Mouse (Mus musculus) lung, postnatal 36 days (tissue): Measurements from ENCODE around the gene 4930402F06Rik.

Source experiments
- DNase-seq: peaks from one replicate; pipeline ENCODE4 v3.0.0; 2022; ENCODE audit warnings: mixed read lengths

4930402F06Rik gene

DNA sequence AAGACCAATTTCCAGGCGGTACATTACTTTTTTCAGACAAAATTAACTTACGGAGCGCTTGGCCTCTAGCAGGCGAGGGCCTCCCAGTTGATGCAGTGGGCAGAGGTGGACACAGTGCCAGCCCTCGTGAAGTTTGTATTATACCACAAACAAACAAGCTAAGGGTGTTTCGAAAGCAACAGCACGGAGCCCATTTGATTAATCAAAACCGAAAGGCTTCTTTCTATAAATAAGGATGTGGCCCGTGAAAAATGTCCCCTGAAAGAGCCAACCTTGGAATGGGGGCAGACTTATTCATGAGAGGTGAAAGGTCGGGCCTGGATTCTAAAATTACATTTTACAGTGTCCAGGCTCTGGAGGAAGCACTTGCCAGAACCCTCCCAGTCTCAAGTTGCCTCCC is 59.6 kb downstream of the 4930402F06Rik start:
- DNase-seq = peak; percentile 78

DNA sequence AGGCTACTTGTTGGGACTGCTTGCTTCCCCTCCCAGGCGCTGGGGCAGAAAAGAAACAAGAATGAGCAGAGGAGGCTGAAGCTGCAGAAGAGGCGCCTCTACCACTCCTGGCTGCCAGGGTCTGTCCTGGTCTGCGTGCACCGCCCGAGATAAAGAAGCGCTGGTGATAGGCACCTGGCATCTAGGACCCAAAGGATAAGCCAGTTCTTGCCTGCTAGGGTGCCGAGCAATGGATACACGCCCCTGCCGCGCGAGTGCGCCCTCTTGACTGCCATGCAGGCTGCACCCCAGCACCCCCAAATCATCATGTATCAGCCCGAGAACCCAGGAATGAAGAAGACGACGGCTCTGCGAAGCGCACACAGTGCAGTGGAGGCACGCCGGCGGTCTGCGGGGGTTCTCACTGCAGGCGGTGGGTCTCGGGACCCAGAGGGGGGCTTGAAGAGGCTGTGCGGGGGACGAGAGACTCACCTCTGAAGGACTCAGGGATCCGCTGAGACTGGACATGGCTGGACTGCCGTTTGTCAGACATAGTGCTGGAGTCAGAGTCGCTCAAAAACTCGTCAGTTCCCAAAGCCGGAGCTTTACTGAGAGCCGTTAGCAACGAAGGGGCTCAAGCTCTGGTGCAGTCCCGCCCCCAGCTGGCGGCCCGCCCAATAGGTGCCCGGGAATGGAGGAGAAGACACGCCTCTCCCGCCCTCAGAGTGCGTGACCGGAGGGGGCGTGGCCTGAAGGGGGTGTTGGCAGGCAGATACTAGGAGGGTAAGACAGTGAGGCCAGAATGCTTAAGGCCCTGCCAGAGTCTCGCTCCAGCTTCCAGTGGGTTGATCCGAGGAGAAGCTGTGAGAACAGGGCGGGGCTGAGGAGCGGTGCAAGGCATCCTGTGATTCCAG is 60.3 kb downstream of the 4930402F06Rik start, which contains the start of gene Stom:
Gene Stom, minus strand, starts transcription at position 589 of the 893 bp plus-strand sequence.
- DNase-seq = peak; percentile 100

DNA sequence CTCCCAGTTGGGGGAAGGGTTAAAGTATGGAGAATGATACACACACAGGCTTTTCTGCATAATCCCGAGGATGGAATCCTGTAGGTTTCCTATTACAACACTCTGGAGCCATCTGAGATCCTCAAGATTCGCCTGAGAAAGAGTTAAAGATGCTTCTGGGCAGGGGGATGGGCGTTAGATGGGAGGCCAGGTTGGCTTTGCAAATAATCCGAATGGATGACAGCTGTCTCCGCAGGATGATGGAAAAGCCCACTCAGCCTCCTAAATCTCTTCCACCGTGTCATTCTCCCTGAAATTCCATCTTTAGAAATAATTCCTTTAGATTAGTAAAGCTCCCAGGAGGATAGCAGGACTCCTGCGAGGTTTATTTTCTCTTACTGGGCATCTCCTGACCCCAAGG is 61.4 kb downstream of the 4930402F06Rik start:
- DNase-seq = no peak

DNA sequence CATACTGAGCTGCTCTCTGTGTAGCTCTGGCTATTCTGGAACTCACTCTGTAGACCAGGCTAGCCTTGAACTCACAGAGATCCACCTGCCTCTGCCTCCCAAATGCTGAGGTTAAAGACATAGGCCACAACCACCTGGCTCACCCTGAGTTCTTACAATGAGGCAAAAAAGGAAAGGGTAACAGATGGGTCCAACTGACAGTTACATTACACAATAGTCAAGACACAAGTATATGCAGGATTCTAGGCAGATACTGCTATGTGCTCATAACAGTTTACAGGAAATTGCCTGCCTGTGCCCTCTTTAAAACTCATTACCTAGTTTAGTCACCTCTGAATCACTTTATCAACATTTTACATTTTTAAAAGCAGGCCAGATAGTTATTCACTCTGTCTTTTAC is 63.3 kb downstream of the 4930402F06Rik start:
- DNase-seq = no peak

DNA sequence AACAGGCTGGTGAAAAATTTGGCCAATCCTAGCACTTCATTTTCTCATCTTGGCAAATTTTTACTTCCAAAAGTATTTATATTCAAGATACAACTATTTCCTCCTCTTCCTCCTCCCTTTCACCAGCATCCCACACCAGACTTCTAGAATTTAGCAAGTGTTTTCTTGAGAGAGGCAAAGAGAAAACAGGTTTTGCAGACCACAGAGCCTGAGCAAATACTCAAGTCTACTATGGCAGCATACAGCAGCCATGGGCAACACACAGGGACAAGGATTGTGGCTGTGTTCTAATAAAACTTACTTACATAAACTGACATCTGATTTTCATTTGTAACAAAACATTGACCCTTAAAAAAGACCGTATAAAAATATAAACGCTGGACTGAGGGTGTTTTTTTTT is 65.8 kb downstream of the 4930402F06Rik start:
- peak; percentile 51 for DNase-seq

DNA sequence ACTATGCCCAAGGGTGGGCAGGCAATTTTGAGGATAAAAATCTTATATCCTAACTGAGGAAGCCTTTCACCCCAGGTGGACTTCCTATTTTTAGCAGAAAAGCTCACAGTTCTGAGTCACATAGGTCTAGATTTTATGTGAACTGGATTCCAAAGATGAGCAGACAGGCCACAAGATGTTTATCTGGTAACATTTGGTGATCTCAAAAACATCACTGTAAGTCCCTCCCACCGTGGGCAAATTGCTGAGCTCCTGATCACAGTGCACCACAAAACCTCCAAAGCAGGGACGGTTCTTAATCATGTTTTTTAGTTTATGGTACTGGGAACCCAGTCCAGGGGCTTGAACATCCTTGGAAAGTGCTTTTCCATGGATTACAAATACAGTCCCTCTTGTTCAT is 67.9 kb downstream of the 4930402F06Rik start:
- no peak for DNase-seq

DNA sequence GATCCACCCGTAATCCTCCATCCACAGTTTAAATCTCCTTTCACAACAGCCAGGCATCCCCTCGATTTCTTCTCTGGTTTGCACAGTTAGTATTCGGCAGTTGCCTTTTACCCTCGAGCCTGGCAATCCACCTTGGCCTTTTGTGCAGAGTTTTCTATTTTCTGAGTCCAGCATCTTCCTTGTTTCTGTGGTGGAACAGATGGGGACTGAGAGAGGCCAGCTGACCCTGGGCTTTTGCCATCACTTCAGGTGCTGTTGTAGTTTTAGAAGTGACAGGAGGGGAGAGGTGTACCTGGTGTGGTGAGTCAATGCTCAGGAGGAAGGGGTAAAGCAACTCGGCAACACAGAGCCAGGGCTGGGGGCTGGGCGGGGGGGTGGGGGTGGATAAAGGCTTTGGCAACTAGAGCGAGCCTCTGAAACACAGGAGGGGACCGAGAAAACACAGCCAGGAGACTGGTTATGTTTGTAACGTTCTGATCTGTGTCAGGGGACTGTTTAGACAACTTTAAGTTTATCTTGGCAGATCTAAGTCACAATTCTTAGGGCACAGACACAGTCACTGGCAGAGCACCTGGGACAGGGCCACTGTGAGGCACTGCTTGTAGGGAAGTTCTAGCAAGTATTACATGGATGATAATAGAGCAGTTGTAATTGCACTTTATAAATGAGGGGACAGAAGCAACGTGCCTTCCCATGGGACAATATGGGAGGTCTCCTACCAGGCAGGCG is 68.7 kb downstream of the 4930402F06Rik start:
- no peak for DNase-seq

DNA sequence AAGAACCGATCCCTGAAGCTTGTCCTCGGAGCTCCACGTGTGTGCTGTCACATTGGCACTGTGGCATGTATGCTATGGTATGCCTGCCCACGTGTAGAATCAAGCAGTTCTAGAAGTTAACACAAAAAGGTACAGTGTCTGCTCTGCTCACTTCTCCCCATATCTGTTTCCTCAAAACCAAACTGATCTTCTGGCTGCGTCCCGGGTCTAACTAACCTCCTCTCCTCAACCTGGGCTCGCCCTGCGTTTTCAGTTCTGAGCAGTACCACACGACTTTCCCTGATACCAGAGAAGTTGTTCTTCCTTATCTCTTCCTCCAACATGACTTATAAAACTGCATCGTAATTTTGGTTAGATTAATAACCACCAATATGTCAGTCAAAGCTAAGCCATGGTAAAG is 69.4 kb downstream of the 4930402F06Rik start:
- no peak for DNase-seq

DNA sequence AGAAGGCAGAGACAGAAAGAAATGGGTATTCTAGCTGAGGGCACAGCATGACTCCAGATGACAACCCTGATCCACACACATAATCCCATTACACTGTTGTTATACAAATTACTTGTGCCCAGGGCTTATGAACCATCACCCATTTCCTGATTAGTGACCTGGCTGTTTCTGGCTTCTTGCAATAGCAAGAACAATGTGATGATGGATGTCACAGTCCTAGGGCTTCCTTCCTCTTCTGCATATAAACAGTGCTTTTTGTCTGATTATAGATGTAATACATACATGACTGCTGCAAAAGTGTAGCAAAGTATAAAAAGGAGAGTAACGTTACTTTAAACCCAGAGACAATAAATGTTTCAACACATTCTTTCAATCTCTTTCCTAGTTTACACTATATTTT is 70.0 kb downstream of the 4930402F06Rik start:
- DNase-seq = peak; percentile 42

DNA sequence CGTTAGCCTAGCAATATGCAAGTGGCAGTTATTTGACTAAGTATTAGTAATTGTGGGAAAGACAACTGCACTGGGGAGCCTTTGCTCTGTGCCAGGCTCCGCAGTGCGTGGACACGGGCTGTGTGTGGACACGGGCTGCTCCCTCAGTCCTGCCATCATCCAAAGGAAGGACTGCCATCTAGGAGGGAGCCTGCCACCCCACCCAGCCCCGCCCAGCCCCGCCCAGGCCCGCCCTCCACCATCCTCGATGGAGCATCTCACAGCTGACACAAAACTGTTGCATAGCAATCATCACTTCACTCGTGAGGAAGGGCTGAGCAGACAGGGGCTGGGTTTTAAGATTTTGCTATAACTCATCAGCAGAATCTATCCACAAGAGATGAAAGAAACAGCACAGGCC is 71.0 kb downstream of the 4930402F06Rik start:
- DNase-seq = no peak
